Mouse (Mus musculus): ENCODE results near the gene Alg5. TPM values are rescaled to one million over a fixed set of nuclear protein-coding genes. Genes with fewer than 3 reads are reported as not detected.
A peak's percentile ranks its signal among the peaks of the same experiment; 100 is the strongest.

Gene Alg5
- total RNA-seq, 2 experiments from 2014 or later: 41.1 to 50.1 TPM

GRCm38 (mm10) chr3:54791822-54792677 is 56.7 kb downstream of the Alg5 start:
- no peak for DNase-seq

- DNase-seq: no peak
Observed at GRCm38 (mm10) chr3:54793762-54794161, 58.4 kb downstream of the Alg5 start.

- no peak for DNase-seq
Observed at GRCm38 (mm10) chr3:54795379-54795778, 60.0 kb downstream of the Alg5 start.

GRCm38 (mm10) chr3:54795806-54796205 is 60.5 kb downstream of the Alg5 start:
- DNase-seq: no peak

GRCm38 (mm10) chr3:54797211-54797610 is 61.9 kb downstream of the Alg5 start:
- DNase-seq: peak; percentile 63 to 76

Other genes starting within 250 kb of the Alg5 start
- 10 to 100 TPM; 37.7 to 51.7 TPM for gene Supt20, start 42.7 kb upstream of the Alg5 start, total RNA-seq (2021)
- gene Gm21958, start 21.2 kb upstream of the Alg5 start, total RNA-seq (2021): not detected
- gene Exosc8, start 146 bp upstream of the Alg5 start, total RNA-seq (2021): 10 to 100 TPM; 29.5 to 41.6 TPM
- 10 to 100 TPM; 21.8 to 36.3 TPM for gene Smad9, start 20.0 kb downstream of the Alg5 start, total RNA-seq (2021)
- gene Rfxap, start 72.3 kb downstream of the Alg5 start, total RNA-seq (2021): 10 to 100 TPM; 27.9 to 44.1 TPM
- gene Sertm1, start 180.3 kb downstream of the Alg5 start, total RNA-seq (2021): not detected

Data from adrenal gland, postnatal 36 days (tissue).